Mouse (Mus musculus): ENCODE measurements at regions not wholly inside any gene's neighbourhood (a gene's known extent, or its start where the extent isn't known, plus 50 kb on each side); places are given as distances from the start of the nearest gene placed in this dataset.

GRCm38 (mm10) chr8:8131961-8132376 is 529.1 kb downstream of the Efnb2 start:
- Histone ChIP-seq H3K9me3 (peaks cover 11% of the 10 kb centered on the region), H3K4me3 (replicated peaks) (no peak overlapping the region), H3K27me3 (replicated peaks) (no peaks in the 10 kb centered on the region), H3K36me3 (replicated peaks; ENCODE audit: low read length) (no peaks in the 10 kb centered on the region), H3K4me1 (no peaks in the 10 kb centered on the region)
- TF ChIP-seq FLI1 (IDR thresholded peaks at IDR 0.05; ENCODE audit: low read length) = no peak
- TF ChIP-seq GATA1 (IDR thresholded peaks at IDR 0.05; ENCODE audit: borderline replicate concordance, low read length) = no peak

GRCm38 (mm10) chr8:8130806-8131205 is 530.2 kb downstream of the Efnb2 start:
- H3K36me3 ChIP-seq (replicated peaks; ENCODE audit: low read length) = no peaks in the 10 kb centered on the region
- peaks cover 12% of the 10 kb centered on the region for H3K9me3 ChIP-seq
- TF ChIP-seq FLI1 (IDR thresholded peaks at IDR 0.05; ENCODE audit: low read length) (no peak), GATA1 (IDR thresholded peaks at IDR 0.05; ENCODE audit: borderline replicate concordance, low read length) (no peak)
- H3K4me3 ChIP-seq (replicated peaks) = no peak overlapping the region
- H3K27me3 ChIP-seq (replicated peaks) = no peaks in the 10 kb centered on the region
- H3K4me1 ChIP-seq = no peaks in the 10 kb centered on the region

GRCm38 (mm10) chr8:8115595-8116429 is 545.2 kb downstream of the Efnb2 start:
- H3K4me1 ChIP-seq = no peaks in the 10 kb centered on the region
- TF ChIP-seq GATA1 (IDR thresholded peaks at IDR 0.05; ENCODE audit: borderline replicate concordance, low read length) (no peak), FLI1 (IDR thresholded peaks at IDR 0.05; ENCODE audit: low read length) (no peak)
- H3K4me3 ChIP-seq (replicated peaks) = no peak overlapping the region
- no peaks in the 10 kb centered on the region for H3K27me3 ChIP-seq (replicated peaks)
- H3K9me3 ChIP-seq = 0 out of 2 replicates have a peak, but pooled peaks cover 3% of the 10 kb centered on the region
- no peaks in the 10 kb centered on the region for H3K36me3 ChIP-seq (replicated peaks; ENCODE audit: low read length)

GRCm38 (mm10) chr8:8114604-8115003 is 546.4 kb downstream of the Efnb2 start:
- TF ChIP-seq GATA1 (IDR thresholded peaks at IDR 0.05; ENCODE audit: borderline replicate concordance, low read length) (no peak), FLI1 (IDR thresholded peaks at IDR 0.05; ENCODE audit: low read length) (no peak)
- Histone ChIP-seq H3K4me1 (no peaks in the 10 kb centered on the region), H3K9me3 (0 out of 2 replicates have a peak, but pooled peaks cover 7% of the 10 kb centered on the region), H3K27me3 (replicated peaks) (no peaks in the 10 kb centered on the region), H3K36me3 (replicated peaks; ENCODE audit: low read length) (no peaks in the 10 kb centered on the region), H3K4me3 (replicated peaks) (no peak overlapping the region)

GRCm38 (mm10) chr8:8109785-8110350 is 551.2 kb downstream of the Efnb2 start:
- H3K4me3 ChIP-seq (replicated peaks) = no peak overlapping the region
- H3K4me1 ChIP-seq = no peaks in the 10 kb centered on the region
- no peaks in the 10 kb centered on the region for H3K27me3 ChIP-seq (replicated peaks)
- peaks cover 10% of the 10 kb centered on the region; the same call in 1 of the 2 replicates for H3K9me3 ChIP-seq
- no peak for TF ChIP-seq GATA1 (IDR thresholded peaks at IDR 0.05; ENCODE audit: borderline replicate concordance, low read length)
- TF ChIP-seq FLI1 (IDR thresholded peaks at IDR 0.05; ENCODE audit: low read length) = no peak
- H3K36me3 ChIP-seq (replicated peaks; ENCODE audit: low read length) = no peaks in the 10 kb centered on the region

- no peak for TF ChIP-seq GATA1 (IDR thresholded peaks at IDR 0.05; ENCODE audit: borderline replicate concordance, low read length)
- TF ChIP-seq FLI1 (IDR thresholded peaks at IDR 0.05; ENCODE audit: low read length) = no peak
- no peak overlapping the region for H3K4me3 ChIP-seq (replicated peaks)
- no peaks in the 10 kb centered on the region for H3K4me1 ChIP-seq
- H3K36me3 ChIP-seq (replicated peaks; ENCODE audit: low read length) = no peaks in the 10 kb centered on the region
- no peaks in the 10 kb centered on the region for H3K27me3 ChIP-seq (replicated peaks)
- H3K9me3 ChIP-seq = peaks cover 4% of the 10 kb centered on the region; the same call in 1 of the 2 replicates
Measured at GRCm38 (mm10) chr8:8103492-8103891, 557.5 kb downstream of the Efnb2 start.

GRCm38 (mm10) chr8:8102010-8102727 is 558.9 kb downstream of the Efnb2 start:
- no peaks in the 10 kb centered on the region for H3K4me1 ChIP-seq
- no peak for TF ChIP-seq GATA1 (IDR thresholded peaks at IDR 0.05; ENCODE audit: borderline replicate concordance, low read length)
- no peak for TF ChIP-seq FLI1 (IDR thresholded peaks at IDR 0.05; ENCODE audit: low read length)
- H3K9me3 ChIP-seq = peaks cover 4% of the 10 kb centered on the region; the same call in 1 of the 2 replicates
- H3K4me3 ChIP-seq (replicated peaks) = no peak overlapping the region
- H3K27me3 ChIP-seq (replicated peaks) = no peaks in the 10 kb centered on the region
- no peaks in the 10 kb centered on the region for H3K36me3 ChIP-seq (replicated peaks; ENCODE audit: low read length)

- Histone ChIP-seq H3K9me3 (no peaks in the 10 kb centered on the region), H3K4me3 (replicated peaks) (no peak overlapping the region), H3K27me3 (replicated peaks) (no peaks in the 10 kb centered on the region), H3K4me1 (no peaks in the 10 kb centered on the region), H3K36me3 (replicated peaks; ENCODE audit: low read length) (no peaks in the 10 kb centered on the region)
- TF ChIP-seq FLI1 (IDR thresholded peaks at IDR 0.05; ENCODE audit: low read length) = no peak
Measured at GRCm38 (mm10) chr8:8092551-8092950, 568.5 kb downstream of the Efnb2 start.

GRCm38 (mm10) chr8:8084652-8085051 is 576.4 kb downstream of the Efnb2 start:
- Histone ChIP-seq H3K9me3 (0 out of 2 replicates have a peak, but pooled peaks cover 3% of the 10 kb centered on the region), H3K27me3 (replicated peaks) (no peaks in the 10 kb centered on the region), H3K4me3 (replicated peaks) (no peak overlapping the region), H3K36me3 (replicated peaks; ENCODE audit: low read length) (no peaks in the 10 kb centered on the region), H3K4me1 (no peaks in the 10 kb centered on the region)
- TF ChIP-seq GATA1 (IDR thresholded peaks at IDR 0.05; ENCODE audit: borderline replicate concordance, low read length) (no peak), FLI1 (IDR thresholded peaks at IDR 0.05; ENCODE audit: low read length) (no peak)

- H3K9me3 ChIP-seq = no peaks in the 10 kb centered on the region
- no peaks in the 10 kb centered on the region for H3K36me3 ChIP-seq (replicated peaks; ENCODE audit: low read length)
- no peak overlapping the region for H3K4me3 ChIP-seq (replicated peaks)
- no peaks in the 10 kb centered on the region for H3K4me1 ChIP-seq
- no peaks in the 10 kb centered on the region for H3K27me3 ChIP-seq (replicated peaks)
- TF ChIP-seq FLI1 (IDR thresholded peaks at IDR 0.05; ENCODE audit: low read length) = no peak
Measured at GRCm38 (mm10) chr8:8064074-8064473, 597.0 kb downstream of the Efnb2 start.
